Mouse (Mus musculus) heart, embryonic 16.5 days (tissue): ENCODE results near the gene Madd. TPM values are rescaled to one million over a fixed set of nuclear protein-coding genes. Genes with fewer than 3 reads are reported as not detected.

Source experiments
- ATAC-seq: fragments of 200-750 bp; cut with Nextera tagmentation; replicated peaks from 2 replicates; pipeline ENCODE4 v1.8.0; 2017; ENCODE audit warnings: moderate number of reproducible peaks; ENCODE audit not compliant: insufficient read depth, low FRiP score; ENCODE audit errors: extremely low read depth
- H3K27ac ChIP-seq: fragments of 300-500 bp; sonication (generic); 2 replicates; pipeline ENCODE4 v1.5.1; 2014; ENCODE audit warnings: mild to moderate bottlenecking, low read length, control low read depth, moderate library complexity
- H3K27me3 ChIP-seq: fragments of 300-500 bp; sonication (generic); 2 replicates; pipeline ENCODE4 v1.6.1; 2014; ENCODE audit warnings: low read length, mixed read lengths; ENCODE audit not compliant: control insufficient read depth, insufficient read depth
- H3K36me3 ChIP-seq: fragments of 300-500 bp; sonication (generic); 2 replicates; pipeline ENCODE4 v1.6.1; 2014; ENCODE audit not compliant: control insufficient read depth, insufficient read depth
- H3K4me1 ChIP-seq: fragments of 300-500 bp; sonication (generic); 2 replicates; pipeline ENCODE4 v1.6.1; 2014; ENCODE audit warnings: low read length, mixed read lengths; ENCODE audit not compliant: control insufficient read depth, insufficient read depth
- H3K4me2 ChIP-seq: fragments of 300-500 bp; sonication (generic); 2 replicates; pipeline ENCODE4 v1.6.1; 2014; ENCODE audit warnings: low read depth, mild to moderate bottlenecking, control low read depth, low read length
- H3K4me3 ChIP-seq: fragments of 300-500 bp; sonication (generic); 2 replicates; pipeline ENCODE4 v1.5.1; 2014; ENCODE audit warnings: mild to moderate bottlenecking, control low read depth, low read length
- H3K9ac ChIP-seq: fragments of 300-500 bp; sonication (generic); 2 replicates; pipeline ENCODE4 v1.6.1; 2014; ENCODE audit warnings: low read length, control low read depth
- H3K9me3 ChIP-seq: fragments of 300-500 bp; sonication (generic); replicated peaks from 2 replicates; pipeline ENCODE4 v1.6.1; 2016; ENCODE audit warnings: low read length; ENCODE audit not compliant: control insufficient read depth
- WGBS: fragments of 180-500 bp; shearing (Covaris S2); extraction: QIAGEN DNeasy Blood & Tissue Kit; methylation state at CpG from one replicate; pipeline ENCODE4 v1.1.7; 2014; 5-methylcytosine and 5-hydroxymethylcytosine counted together
- polyA plus RNA-seq: library from polyadenylated mRNA; unstranded; fragments of >200 nt; fragmentation: Nextera tagmentation; extraction: Ambion mirVana; gene quantifications from 2 replicates; pipeline ENCODE4 v1.2.1, GENCODE M21; 2015

The Madd gene
- polyA plus RNA-seq, 1 experiment from 2014 or later: 6.1 TPM

GRCm38 (mm10) chr2:91163532-91163931 is 20.1 kb downstream of the Madd start:
- H3K4me3 ChIP-seq: no peak overlapping the region
- no peaks in the 10 kb centered on the region for H3K9me3 ChIP-seq
- no peak overlapping the region for H3K27ac ChIP-seq
- WGBS: 86% methylated on average over 5 of the region's 5 CpGs
- peaks cover 8% of the 10 kb centered on the region for H3K36me3 ChIP-seq
- H3K27me3 ChIP-seq: no peaks in the 10 kb centered on the region
- no peak for ATAC-seq
- no peak overlapping the region for H3K4me2 ChIP-seq
- H3K4me1 ChIP-seq: peaks cover 19% of the 10 kb centered on the region
- H3K9ac ChIP-seq: no peak overlapping the region

DNA sequence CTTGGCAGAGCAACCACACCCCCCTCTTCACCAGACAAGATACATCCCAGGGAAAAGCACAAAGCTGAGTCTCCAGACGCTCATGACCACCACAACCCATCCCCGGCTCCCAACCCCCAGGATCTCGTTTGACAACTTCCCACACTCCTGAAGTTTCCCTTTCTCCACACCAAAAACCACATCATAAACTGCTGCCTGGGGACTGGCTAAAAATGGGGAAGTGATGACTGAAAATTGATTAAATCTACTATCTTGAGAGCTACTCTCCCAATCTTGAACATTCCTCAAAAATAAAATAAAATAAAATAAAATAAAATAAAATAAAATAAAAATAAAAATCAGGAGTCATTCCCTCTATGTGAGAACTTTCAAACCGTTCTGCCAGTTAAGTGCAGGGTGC is 20.7 kb downstream of the Madd start:
- 78% methylated on average over 4 of the region's 4 CpGs for WGBS

GRCm38 (mm10) chr2:91160591-91160990 is 23.0 kb downstream of the Madd start:
- no peak for ATAC-seq
- Histone ChIP-seq H3K9ac (no peak overlapping the region), H3K36me3 (peaks cover 7% of the 10 kb centered on the region; the same call in 1 of the 2 replicates), H3K4me1 (peaks cover 19% of the 10 kb centered on the region), H3K4me3 (no peak overlapping the region), H3K27me3 (no peaks in the 10 kb centered on the region), H3K27ac (peak overlapping the region; percentile 19; the same call in 1 of the 2 replicates), H3K9me3 (no peaks in the 10 kb centered on the region), H3K4me2 (no peak overlapping the region)
- 32% methylated on average over 6 of the region's 6 CpGs for WGBS

More for the DNA sequence above, 20.7 kb downstream of the Madd start:
- no peak overlapping the region for H3K4me2 ChIP-seq
- H3K9ac ChIP-seq: no peak overlapping the region
- H3K36me3 ChIP-seq: peaks cover 9% of the 10 kb centered on the region
- ATAC-seq: no peak
- H3K9me3 ChIP-seq: no peaks in the 10 kb centered on the region
- H3K27me3 ChIP-seq: no peaks in the 10 kb centered on the region
- H3K27ac ChIP-seq: no peak overlapping the region
- peaks cover 19% of the 10 kb centered on the region for H3K4me1 ChIP-seq
- no peak overlapping the region for H3K4me3 ChIP-seq

DNA sequence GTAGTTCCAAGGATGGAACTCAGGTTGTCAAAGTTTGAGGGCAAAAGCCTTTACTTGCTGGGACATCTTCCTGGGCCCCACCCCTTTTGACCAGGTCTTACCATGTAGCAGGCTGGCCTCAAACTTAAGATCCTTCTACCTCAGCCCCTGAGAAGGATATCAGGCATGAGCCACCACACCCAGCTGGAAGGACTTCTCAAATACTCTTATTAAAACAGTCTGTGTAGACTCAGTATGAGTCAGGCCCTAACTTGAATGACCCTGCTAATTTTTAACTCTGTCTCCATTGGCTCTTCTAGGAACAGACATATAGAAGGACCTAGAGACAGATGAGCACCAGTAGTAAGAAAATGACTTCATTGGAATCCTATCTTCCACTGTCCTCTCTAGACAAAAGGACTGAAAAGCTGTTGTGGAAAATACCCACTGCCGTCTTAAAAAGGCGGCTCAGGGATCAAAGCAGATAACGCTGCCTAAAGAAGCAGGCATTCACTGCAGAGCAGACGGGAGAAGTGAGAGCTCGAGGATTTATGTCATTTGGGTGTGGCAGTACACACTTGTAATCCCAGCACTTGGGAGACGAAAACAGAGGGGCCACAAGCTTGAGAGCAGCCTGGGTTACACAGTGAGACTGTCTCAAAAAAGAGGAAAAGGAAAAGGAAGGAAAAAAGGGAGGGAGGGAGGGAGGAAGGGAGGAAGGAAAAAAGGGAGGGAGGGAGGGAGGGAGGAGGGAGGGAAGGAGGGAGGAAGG is 26.5 kb downstream of the Madd start:
- Histone ChIP-seq H3K9ac (no peak overlapping the region), H3K4me3 (no peak overlapping the region), H3K4me1 (peaks cover 12% of the 10 kb centered on the region), H3K27ac (no peak overlapping the region), H3K9me3 (no peaks in the 10 kb centered on the region), H3K36me3 (0 out of 2 replicates have a peak, but pooled peaks cover 7% of the 10 kb centered on the region), H3K4me2 (no peak overlapping the region), H3K27me3 (no peaks in the 10 kb centered on the region)
- 37% methylated on average over 6 of the region's 6 CpGs for WGBS
- ATAC-seq: no peak

GRCm38 (mm10) chr2:91154091-91154490 is 29.5 kb downstream of the Madd start:
- ATAC-seq: no peak

GRCm38 (mm10) chr2:91152885-91153377 is 30.7 kb downstream of the Madd start:
- 72% methylated on average over 3 of the region's 3 CpGs for WGBS
- no peak overlapping the region for H3K9ac ChIP-seq
- no peak overlapping the region for H3K4me2 ChIP-seq
- H3K9me3 ChIP-seq: no peaks in the 10 kb centered on the region
- no peaks in the 10 kb centered on the region for H3K27me3 ChIP-seq
- H3K36me3 ChIP-seq: 0 out of 2 replicates have a peak, but pooled peaks cover 6% of the 10 kb centered on the region
- no peaks in the 10 kb centered on the region for H3K4me1 ChIP-seq
- no peak overlapping the region for H3K27ac ChIP-seq
- no peak overlapping the region for H3K4me3 ChIP-seq
- no peak for ATAC-seq

More at GRCm38 (mm10) chr2:91154091-91154490, 29.5 kb downstream of the Madd start:
- no peaks in the 10 kb centered on the region for H3K9me3 ChIP-seq
- no peaks in the 10 kb centered on the region for H3K27me3 ChIP-seq
- no peak overlapping the region for H3K4me2 ChIP-seq
- 85% methylated on average over 3 of the region's 3 CpGs for WGBS
- H3K4me3 ChIP-seq: no peak overlapping the region
- H3K9ac ChIP-seq: no peak overlapping the region
- H3K36me3 ChIP-seq: 0 out of 2 replicates have a peak, but pooled peaks cover 7% of the 10 kb centered on the region
- H3K27ac ChIP-seq: no peak overlapping the region
- no peaks in the 10 kb centered on the region for H3K4me1 ChIP-seq

DNA sequence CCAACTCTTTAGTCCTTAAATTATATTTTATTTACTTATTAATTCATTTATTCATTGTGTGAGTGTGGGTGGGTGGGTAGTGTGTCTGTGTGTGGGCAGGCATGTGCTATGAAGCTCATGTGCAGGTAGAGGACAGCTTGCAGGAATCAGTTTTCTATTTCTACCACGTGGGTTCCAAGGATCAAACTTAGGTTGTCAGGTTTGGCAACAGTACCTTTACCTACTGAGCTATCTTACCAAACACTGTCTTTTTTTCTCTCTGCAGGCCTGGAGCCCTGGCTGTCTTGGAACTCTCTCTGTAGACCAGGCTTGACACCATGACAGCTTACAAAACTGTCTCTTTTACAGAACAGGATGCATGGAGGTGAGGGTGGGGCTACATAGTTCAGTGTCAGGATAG is 32.3 kb downstream of the Madd start:
- Histone ChIP-seq H3K4me3 (no peak overlapping the region), H3K4me1 (no peaks in the 10 kb centered on the region), H3K4me2 (no peak overlapping the region), H3K36me3 (peaks cover 6% of the 10 kb centered on the region; the same call in 1 of the 2 replicates), H3K9me3 (no peaks in the 10 kb centered on the region), H3K9ac (no peak overlapping the region), H3K27ac (no peak overlapping the region), H3K27me3 (no peaks in the 10 kb centered on the region)
- WGBS: 75% methylated on average over 1 of the region's 1 CpGs
- ATAC-seq: no peak

GRCm38 (mm10) chr2:91148101-91148500 is 35.5 kb downstream of the Madd start:
- Histone ChIP-seq H3K4me3 (no peak overlapping the region), H3K4me1 (no peaks in the 10 kb centered on the region), H3K27me3 (no peaks in the 10 kb centered on the region), H3K27ac (no peak overlapping the region), H3K9me3 (no peaks in the 10 kb centered on the region), H3K4me2 (no peak overlapping the region), H3K9ac (no peak overlapping the region), H3K36me3 (peaks cover 3% of the 10 kb centered on the region; the same call in 1 of the 2 replicates)
- no peak for ATAC-seq

DNA sequence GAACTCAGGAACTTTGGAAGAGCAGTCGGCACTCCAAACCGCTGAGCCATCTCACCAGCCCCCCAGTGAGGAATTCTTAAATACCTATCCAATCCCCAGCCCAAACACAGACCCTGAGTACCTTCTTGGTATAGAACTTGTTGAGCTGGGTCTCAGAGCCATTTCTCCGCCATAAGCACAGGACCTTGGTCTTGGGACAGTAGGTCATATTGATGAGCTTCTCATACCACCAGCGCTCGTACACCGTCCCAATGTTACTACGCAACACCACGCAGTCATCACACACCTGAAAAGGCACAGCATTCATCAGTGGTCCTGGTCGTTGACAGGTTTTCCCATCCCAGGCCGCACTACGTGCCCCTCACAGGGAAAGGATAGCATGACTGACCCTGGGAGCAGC is 40.2 kb downstream of the Madd start:
- H3K4me3 ChIP-seq: no peak overlapping the region
- H3K27ac ChIP-seq: no peak overlapping the region
- H3K4me1 ChIP-seq: no peaks in the 10 kb centered on the region
- no peak overlapping the region for H3K4me2 ChIP-seq
- no peaks in the 10 kb centered on the region for H3K27me3 ChIP-seq
- WGBS: 94% methylated on average over 11 of the region's 11 CpGs
- no peaks in the 10 kb centered on the region for H3K9me3 ChIP-seq
- H3K36me3 ChIP-seq: peaks cover 3% of the 10 kb centered on the region; the same call in 1 of the 2 replicates
- no peak for ATAC-seq
- no peak overlapping the region for H3K9ac ChIP-seq
